Mouse (Mus musculus): ENCODE measurements around the gene Tmcc1.

GRCm38 (mm10) chr6:116240371-116240770 is 47.1 kb upstream of the Tmcc1 start:
- TF ChIP-seq FLI1 (IDR thresholded peaks at IDR 0.05; ENCODE audit: low read length): no peak
- no peak for TF ChIP-seq GATA1 (IDR thresholded peaks at IDR 0.05; ENCODE audit: borderline replicate concordance, low read length)
